Mouse (Mus musculus): ENCODE results near the gene B230217C12Rik. TPM values are rescaled to one million over a fixed set of nuclear protein-coding genes. Genes with fewer than 3 reads are reported as not detected.

Gene B230217C12Rik
- total and polyA plus RNA-seq, 2 experiments from 2014 or later = 30.0 to 32.3 TPM

- Histone ChIP-seq H3K27me3 (ENCODE audit: insufficient read depth, low read length) (no peaks in the 10 kb centered on the region), H3K4me1 (ENCODE audit: insufficient read depth, low read length) (no peaks in the 10 kb centered on the region), H3K4me3 (ENCODE audit: low read length) (no peak overlapping the region), H3K4me2 (ENCODE audit: low read depth, low read length) (no peak overlapping the region), H3K27ac (no peak overlapping the region), H3K9me3 (ENCODE audit: low read length) (no peaks in the 10 kb centered on the region), H3K36me3 (ENCODE audit: insufficient read depth, low read length) (peaks cover 39% of the 10 kb centered on the region), H3K9ac (replicated peaks; ENCODE audit: low read length) (no peak overlapping the region)
- no peak for ATAC-seq
- 82% methylated on average over 7 of the region's 7 CpGs for WGBS
- DNase-seq (ENCODE audit: low spot score) = no peak
- TF ChIP-seq CTCF (IDR thresholded peaks at IDR 0.05; ENCODE audit: low read depth) = no peak
These were observed 2.9 kb upstream of the B230217C12Rik start for GRCm38 (mm10) chr11:97837641-97838149.

GRCm38 (mm10) chr11:97838779-97839440, 1.7 kb upstream of the B230217C12Rik start:
- no peak for TF ChIP-seq CTCF (IDR thresholded peaks at IDR 0.05; ENCODE audit: low read depth)
- H3K27me3 ChIP-seq (ENCODE audit: insufficient read depth, low read length) = no peaks in the 10 kb centered on the region
- no peaks in the 10 kb centered on the region for H3K9me3 ChIP-seq (ENCODE audit: low read length)
- 0 out of 2 replicates have a peak overlapping the region, but pooled peaks have one; percentile 13 for H3K9ac ChIP-seq (replicated peaks; ENCODE audit: low read length)
- H3K27ac ChIP-seq = peak overlapping the region; percentile 45; the same call in 1 of the 2 replicates
- DNase-seq (ENCODE audit: low spot score) (no peak), ATAC-seq (no peak)
- peaks cover 31% of the 10 kb centered on the region for H3K36me3 ChIP-seq (ENCODE audit: insufficient read depth, low read length)
- no peaks in the 10 kb centered on the region for H3K4me1 ChIP-seq (ENCODE audit: insufficient read depth, low read length)
- H3K4me3 ChIP-seq (ENCODE audit: low read length) = no peak overlapping the region
- H3K4me2 ChIP-seq (ENCODE audit: low read depth, low read length) = no peak overlapping the region
- WGBS = 31% methylated on average over 10 of the region's 10 CpGs

- ATAC-seq = no peak
- no peak for TF ChIP-seq CTCF (IDR thresholded peaks at IDR 0.05; ENCODE audit: low read depth)
- Histone ChIP-seq H3K9me3 (ENCODE audit: low read length) (no peaks in the 10 kb centered on the region), H3K4me2 (ENCODE audit: low read depth, low read length) (no peak overlapping the region), H3K9ac (replicated peaks; ENCODE audit: low read length) (0 out of 2 replicates have a peak overlapping the region, but pooled peaks have one; percentile 13), H3K27ac (peak overlapping the region; percentile 92; the same call in 1 of the 2 replicates), H3K36me3 (ENCODE audit: insufficient read depth, low read length) (peaks cover 24% of the 10 kb centered on the region), H3K27me3 (ENCODE audit: insufficient read depth, low read length) (no peaks in the 10 kb centered on the region), H3K4me3 (ENCODE audit: low read length) (no peak overlapping the region), H3K4me1 (ENCODE audit: insufficient read depth, low read length) (no peaks in the 10 kb centered on the region)
- no peak for DNase-seq (ENCODE audit: low spot score)
- WGBS = 57% methylated on average over 11 of the region's 11 CpGs
These were observed 992 bp upstream of the B230217C12Rik start for GRCm38 (mm10) chr11:97839441-97840134.

DNA sequence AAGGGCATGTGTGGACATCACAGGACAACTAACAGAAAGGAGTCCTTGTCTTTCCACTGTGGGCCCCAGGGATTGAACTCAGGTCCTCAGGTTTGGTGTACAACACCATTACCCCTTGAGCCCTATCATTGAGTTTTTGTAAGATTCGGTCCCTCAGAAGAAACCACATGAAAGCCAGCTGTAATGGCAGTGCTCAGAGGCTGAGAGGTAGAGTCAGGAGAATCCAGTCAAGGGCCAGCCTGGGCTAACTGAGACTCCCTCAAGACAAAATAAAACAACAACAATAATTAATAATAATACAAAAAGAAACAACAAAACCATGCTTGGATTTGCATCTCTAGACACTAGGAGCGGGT, 467 bp upstream of the B230217C12Rik start:
- H3K4me1 ChIP-seq (ENCODE audit: insufficient read depth, low read length) = no peaks in the 10 kb centered on the region
- peak overlapping the region; percentile 92 for H3K27ac ChIP-seq
- peak overlapping the region; percentile 52 for H3K4me3 ChIP-seq (ENCODE audit: low read length)
- no peaks in the 10 kb centered on the region for H3K27me3 ChIP-seq (ENCODE audit: insufficient read depth, low read length)
- peak overlapping the region; percentile 64 for H3K9ac ChIP-seq (replicated peaks; ENCODE audit: low read length)
- H3K9me3 ChIP-seq (ENCODE audit: low read length) = no peaks in the 10 kb centered on the region
- peak overlapping the region; percentile 69 for H3K4me2 ChIP-seq (ENCODE audit: low read depth, low read length)
- H3K36me3 ChIP-seq (ENCODE audit: insufficient read depth, low read length) = peaks cover 19% of the 10 kb centered on the region; the same call in 1 of the 2 replicates
- 56% methylated on average over 2 of the region's 2 CpGs for WGBS
- ATAC-seq (no peak), DNase-seq (ENCODE audit: low spot score) (no peak)
- no peak for TF ChIP-seq CTCF (IDR thresholded peaks at IDR 0.05; ENCODE audit: low read depth)

DNA sequence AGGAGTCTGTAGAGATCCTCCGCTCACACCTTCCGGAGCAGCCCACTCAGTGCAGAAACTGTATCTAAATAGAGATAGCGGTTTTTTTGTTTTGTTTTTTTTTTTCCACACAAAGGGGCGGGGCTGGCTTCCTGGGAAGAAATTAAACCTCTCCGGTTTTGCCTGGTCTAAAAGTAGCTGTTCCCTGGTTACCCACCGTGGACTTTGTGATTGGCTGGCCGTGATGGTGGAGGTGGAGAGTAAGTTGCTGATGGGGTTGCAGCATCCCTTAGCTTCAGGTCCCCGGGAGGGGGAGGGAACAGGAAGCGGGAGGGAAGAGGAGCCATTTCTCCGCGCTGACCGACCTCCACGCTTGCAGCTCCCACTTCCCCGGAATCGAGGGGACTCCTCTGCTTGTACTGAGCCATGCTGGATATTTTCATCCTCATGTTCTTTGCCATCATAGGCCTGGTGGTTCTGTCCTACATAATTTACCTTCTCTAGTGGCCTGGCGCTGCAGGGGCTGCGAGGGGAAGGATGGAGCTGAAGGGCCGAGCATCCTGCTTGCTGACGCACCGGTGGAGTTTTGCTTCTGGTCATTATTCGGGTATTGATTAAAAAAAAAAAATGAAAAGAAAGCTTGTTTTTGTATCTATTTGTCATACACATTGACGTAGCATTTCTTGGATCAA, 546 bp downstream of the B230217C12Rik start:
- H3K4me2 ChIP-seq (ENCODE audit: low read depth, low read length) = peak overlapping the region; percentile 69
- H3K27ac ChIP-seq = peak overlapping the region; percentile 92
- DNase-seq (ENCODE audit: low spot score) (peak; percentile 92), ATAC-seq (peak; percentile 94)
- 0 out of 2 replicates have a peak, but pooled peaks cover 11% of the 10 kb centered on the region for H3K36me3 ChIP-seq (ENCODE audit: insufficient read depth, low read length)
- H3K4me3 ChIP-seq (ENCODE audit: low read length) = peak overlapping the region; percentile 52
- TF ChIP-seq CTCF (IDR thresholded peaks at IDR 0.05; ENCODE audit: low read depth) = peak; percentile 19; the same call in 1 of the 2 replicates
- peak overlapping the region; percentile 64 for H3K9ac ChIP-seq (replicated peaks; ENCODE audit: low read length)
- H3K9me3 ChIP-seq (ENCODE audit: low read length) = no peaks in the 10 kb centered on the region
- 1% methylated on average over 22 of the region's 22 CpGs for WGBS
- no peaks in the 10 kb centered on the region for H3K4me1 ChIP-seq (ENCODE audit: insufficient read depth, low read length)
- no peaks in the 10 kb centered on the region for H3K27me3 ChIP-seq (ENCODE audit: insufficient read depth, low read length)

DNA sequence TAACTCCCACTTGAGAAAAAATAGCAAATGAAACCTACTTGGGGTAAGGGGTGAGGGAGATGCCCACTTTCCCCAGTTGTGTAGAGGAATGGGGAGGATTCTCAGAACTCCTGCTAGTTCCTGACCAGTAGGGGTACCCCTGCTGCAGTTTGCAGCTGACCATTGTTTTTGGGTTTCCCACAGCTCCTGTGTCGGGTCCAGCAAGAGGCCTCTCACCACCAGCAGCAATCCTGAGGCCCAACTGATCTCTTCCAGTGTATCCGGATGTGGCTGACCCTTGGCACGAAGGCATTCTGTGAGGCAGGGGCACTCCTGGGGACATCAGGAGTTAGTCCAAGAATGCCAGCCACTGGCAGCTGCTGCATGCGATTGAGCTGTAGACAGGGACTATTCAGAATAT, 1.4 kb downstream of the B230217C12Rik start:
- peak overlapping the region; percentile 64 for H3K9ac ChIP-seq (replicated peaks; ENCODE audit: low read length)
- peak; percentile 54 for TF ChIP-seq CTCF (IDR thresholded peaks at IDR 0.05; ENCODE audit: low read depth)
- no peak for ATAC-seq
- H3K27ac ChIP-seq = peak overlapping the region; percentile 92
- peak overlapping the region; percentile 69 for H3K4me2 ChIP-seq (ENCODE audit: low read depth, low read length)
- 0 out of 2 replicates have a peak, but pooled peaks cover 7% of the 10 kb centered on the region for H3K36me3 ChIP-seq (ENCODE audit: insufficient read depth, low read length)
- 15% methylated on average over 4 of the region's 4 CpGs for WGBS
- peak; percentile 35 for DNase-seq (ENCODE audit: low spot score)
- H3K27me3 ChIP-seq (ENCODE audit: insufficient read depth, low read length) = no peaks in the 10 kb centered on the region
- peak overlapping the region; percentile 52 for H3K4me3 ChIP-seq (ENCODE audit: low read length)
- H3K4me1 ChIP-seq (ENCODE audit: insufficient read depth, low read length) = no peaks in the 10 kb centered on the region
- H3K9me3 ChIP-seq (ENCODE audit: low read length) = no peaks in the 10 kb centered on the region
